Mouse (Mus musculus) myocyte (in vitro differentiated cells): ENCODE measurements around the gene Fbxl14. TPM values are rescaled to one million over a fixed set of nuclear protein-coding genes. Genes with fewer than 3 reads are reported as not detected.

ENCODE experiments used
- H3K27me3 ChIP-seq: one replicate; pipeline ENCODE4 v1.6.1; 2011; ENCODE audit not compliant: control insufficient read depth, insufficient read depth, insufficient read length
- H3K36me3 ChIP-seq: one replicate; pipeline ENCODE4 v1.6.1; 2011; ENCODE audit not compliant: control insufficient read depth, insufficient read depth
- H3K4me2 ChIP-seq: one replicate; pipeline ENCODE4 v1.6.1; 2011; ENCODE audit warnings: low read depth, control low read depth
- H3K4me3 ChIP-seq: one replicate; pipeline ENCODE4 v1.5.1; 2011; ENCODE audit warnings: mild to moderate bottlenecking, control low read depth, moderate library complexity
- H3K79me2 ChIP-seq: one replicate; pipeline ENCODE4 v1.6.1; 2011; ENCODE audit not compliant: control insufficient read depth, insufficient read depth
- H3ac ChIP-seq: one replicate; pipeline ENCODE4 v1.6.1; 2011; ENCODE audit not compliant: control insufficient read depth, insufficient read length
- CEBPB ChIP-seq: IDR thresholded peaks from 2 replicates; pipeline ENCODE4 v1.6.1; 2011; ENCODE audit warnings: mild to moderate bottlenecking, moderate library complexity; ENCODE audit not compliant: poor library complexity, insufficient read depth, severe bottlenecking
- E2F4 ChIP-seq: IDR thresholded peaks from one replicate; pipeline ENCODE4 v1.6.1; 2011; ENCODE audit warnings: mild to moderate bottlenecking, control low read depth, moderate library complexity; ENCODE audit not compliant: insufficient read depth
- MAX ChIP-seq: IDR thresholded peaks from one replicate; pipeline ENCODE4 v1.6.1; 2011; ENCODE audit warnings: low read depth, mild to moderate bottlenecking, control low read depth
- MYOD1 ChIP-seq, 3 experiments: IDR thresholded peaks; one replicate each; pipeline ENCODE4 v1.6.1; 2011; ENCODE audit warnings: control low read depth in 2 of 3, low read depth in 2 of 3, mild to moderate bottlenecking in 2 of 3, moderate library complexity in 1 of 3; ENCODE audit not compliant: insufficient read length in 2 of 3, control insufficient read depth in 1 of 3
- MYOG ChIP-seq, 3 experiments: IDR thresholded peaks; one replicate each; pipeline ENCODE4 v1.6.1; 2011; ENCODE audit warnings: control low read depth in 2 of 3, low read depth in 2 of 3, mild to moderate bottlenecking in 2 of 3; ENCODE audit not compliant: insufficient read length in 2 of 3, control insufficient read depth in 1 of 3, insufficient read depth in 1 of 3
- POLR2A ChIP-seq: IDR thresholded peaks from one replicate; pipeline ENCODE4 v1.6.1; 2011; ENCODE audit warnings: low read depth, mild to moderate bottlenecking, control low read depth, moderate library complexity; ENCODE audit not compliant: insufficient read length
- POLR2AphosphoS2 ChIP-seq: IDR thresholded peaks from one replicate; pipeline ENCODE4 v1.6.1; 2011; ENCODE audit warnings: low read depth, control low read depth; ENCODE audit not compliant: insufficient read length
- REST ChIP-seq: IDR thresholded peaks from one replicate; pipeline ENCODE4 v1.6.1; 2011; ENCODE audit warnings: mild to moderate bottlenecking, control low read depth, moderate library complexity; ENCODE audit not compliant: insufficient read depth, insufficient read length
- SRF ChIP-seq: IDR thresholded peaks from one replicate; pipeline ENCODE4 v1.6.1; 2011; ENCODE audit warnings: low read depth; ENCODE audit not compliant: control insufficient read depth, insufficient read length
- TCF12 ChIP-seq: IDR thresholded peaks from one replicate; pipeline ENCODE4 v1.6.1; 2011; ENCODE audit warnings: mild to moderate bottlenecking, control low read depth; ENCODE audit not compliant: poor library complexity, insufficient read depth, severe bottlenecking
- TCF3 ChIP-seq: IDR thresholded peaks from one replicate; pipeline ENCODE4 v1.6.1; 2011; ENCODE audit warnings: low read depth, control low read depth; ENCODE audit not compliant: insufficient read length
- USF1 ChIP-seq: IDR thresholded peaks from one replicate; pipeline ENCODE4 v1.6.1; 2011; ENCODE audit warnings: low read depth, mild to moderate bottlenecking, control low read depth, moderate library complexity
- polyA plus RNA-seq: library from polyadenylated mRNA; unstranded; fragments of >200 nt; fragmentation: generic; extraction: Trizol; gene quantifications from one replicate; pipeline ENCODE4 v1.2.1, GENCODE M21; 2012; ENCODE audit warnings: missing spikeins

Fbxl14 gene
- polyA plus RNA-seq, 1 experiment: 13.1 TPM

DNA sequence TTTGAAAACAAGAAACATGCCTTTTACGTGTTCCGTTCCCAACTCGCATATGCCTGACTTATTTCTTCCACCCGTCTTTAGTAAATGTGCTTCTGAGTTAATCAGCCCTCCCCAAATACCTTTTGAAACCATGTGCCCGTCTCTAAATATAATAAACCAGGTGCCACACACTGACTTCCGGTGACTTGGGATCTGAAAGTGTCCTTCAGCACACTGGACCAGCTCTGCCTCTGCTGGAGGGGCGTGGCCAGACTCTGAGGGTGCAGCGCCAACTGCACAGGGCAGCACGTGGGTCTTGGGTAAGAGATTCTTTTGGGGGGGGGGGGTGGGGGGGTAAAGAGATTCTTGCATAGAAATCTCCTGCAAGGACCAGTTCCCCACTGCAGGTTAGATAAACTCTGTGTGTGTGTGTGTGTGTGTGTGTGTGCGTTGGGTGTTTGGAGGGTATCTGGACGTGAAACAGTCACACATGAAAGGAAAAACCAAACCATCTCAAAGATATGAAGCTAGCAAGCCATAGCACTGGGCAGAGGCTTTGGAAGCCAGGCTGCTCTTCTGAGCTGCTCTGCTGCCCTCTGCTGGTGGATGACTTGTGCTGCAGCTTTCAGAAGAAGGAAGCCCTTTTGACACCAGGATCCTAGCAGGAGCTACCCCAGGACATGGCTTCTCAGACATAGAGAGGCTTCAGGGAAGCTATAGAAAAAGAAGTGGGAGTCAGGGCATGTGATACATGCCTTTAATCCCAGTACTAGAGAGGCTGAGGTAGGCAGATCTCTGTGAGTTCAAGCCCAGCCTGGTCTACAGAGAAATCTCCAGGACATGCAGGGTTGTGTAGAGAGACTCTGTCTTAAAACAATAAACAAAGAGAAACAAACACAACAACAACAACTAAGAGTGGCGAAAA lies 35.5 kb upstream of the Fbxl14 start:
- Histone ChIP-seq H3K4me2 (peak overlapping the region; percentile 19), H3K27me3 (peaks cover 12% of the 10 kb centered on the region), H3ac (no peak overlapping the region), H3K4me3 (no peak overlapping the region), H3K36me3 (no peaks in the 10 kb centered on the region), H3K79me2 (no peaks in the 10 kb centered on the region)
- TF ChIP-seq USF1 (no peak), MAX (no peak), CEBPB (no peak), POLR2AphosphoS2 (no peak), MYOG (IDR thresholded peaks at IDR 0.05; ENCODE audit: control insufficient read depth in 1 of 3, insufficient read depth in 1 of 3, insufficient read length in 2 of 3, low read depth in 2 of 3) (no peak), TCF12 (no peak)

DNA sequence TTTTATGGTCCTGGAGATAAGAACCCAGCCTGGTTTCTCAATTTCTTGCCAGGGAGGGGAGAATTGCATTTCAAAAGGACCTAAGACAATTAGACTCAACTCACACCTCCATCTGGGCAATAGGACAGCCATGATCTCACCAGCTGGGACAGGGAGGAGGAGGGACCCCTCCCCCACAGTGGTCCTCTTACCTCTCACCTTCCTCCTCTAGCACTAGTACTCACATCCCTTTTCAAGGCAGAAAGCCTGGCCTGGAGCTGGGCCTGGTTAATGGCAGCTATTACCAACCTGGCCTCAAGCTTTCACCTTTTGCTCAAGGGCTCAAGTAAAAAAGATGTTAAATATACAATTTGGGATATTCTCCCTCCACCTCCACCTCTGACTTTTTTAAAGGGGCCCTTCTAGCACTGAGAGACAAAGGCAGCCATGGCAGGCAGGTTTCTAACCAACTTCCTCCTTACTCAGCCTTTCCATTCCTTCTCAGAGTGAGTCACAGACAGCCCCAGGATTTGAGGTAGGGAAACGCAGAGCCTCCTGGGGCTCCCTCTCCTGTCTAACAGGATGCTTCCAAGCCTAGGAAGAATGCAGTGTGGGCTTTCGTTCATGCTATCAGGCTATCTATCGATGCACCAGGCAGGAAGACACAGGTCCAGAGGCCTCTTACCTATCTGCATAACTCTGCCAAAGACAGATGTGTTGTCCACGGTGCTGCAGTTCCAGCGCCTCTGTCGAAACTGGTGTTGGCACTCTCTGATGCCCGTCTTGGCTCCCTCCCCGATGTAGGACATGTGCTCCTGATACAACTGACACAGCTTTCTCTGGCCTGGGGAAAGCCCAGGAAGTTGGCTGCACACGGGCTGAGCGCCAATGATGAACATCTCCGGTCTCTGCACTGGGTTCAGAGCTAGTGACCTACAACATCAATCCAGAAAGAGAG lies 33.5 kb upstream of the Fbxl14 start:
- no peak overlapping the region for H3K4me2 ChIP-seq
- TF ChIP-seq MYOG (IDR thresholded peaks at IDR 0.05; ENCODE audit: control insufficient read depth in 1 of 3, insufficient read depth in 1 of 3, insufficient read length in 2 of 3, low read depth in 2 of 3): no peak

DNA sequence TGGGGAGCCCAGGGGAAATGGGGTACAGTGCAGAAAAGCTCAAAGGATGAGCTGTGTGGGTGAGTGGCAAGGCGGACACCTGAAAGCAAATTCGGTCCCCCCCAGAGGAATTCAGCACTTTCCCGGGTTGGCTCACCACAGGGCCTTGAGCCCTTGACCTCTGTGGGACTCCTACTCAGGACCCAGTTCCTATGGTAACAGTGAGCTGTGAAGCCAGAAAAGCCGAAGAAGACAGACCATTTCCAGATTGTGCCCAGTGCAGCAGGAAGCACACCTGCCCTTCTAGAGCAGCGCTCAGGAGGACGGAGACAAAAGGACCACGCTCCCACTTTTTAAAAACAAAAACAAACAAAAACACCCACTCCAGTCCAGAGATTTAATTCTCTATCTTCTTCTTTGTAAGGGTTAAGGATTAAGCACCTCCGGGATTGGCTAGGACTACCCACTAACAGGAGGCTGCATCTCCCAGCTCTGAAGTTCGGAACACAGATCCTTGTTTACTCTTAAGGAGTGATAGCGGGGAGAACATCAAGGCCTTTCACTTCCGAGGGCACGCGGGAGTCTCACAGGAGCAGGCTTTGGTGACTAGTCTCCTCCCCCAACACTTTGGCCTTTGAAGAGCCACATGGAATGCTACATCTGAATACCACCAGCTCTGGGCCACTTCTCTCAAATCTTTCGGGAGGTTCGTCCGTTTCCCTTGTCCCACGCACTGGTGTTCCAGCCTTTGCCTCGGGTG lies 31.0 kb upstream of the Fbxl14 start:
- Histone ChIP-seq H3K4me3 (no peak overlapping the region), H3K36me3 (no peaks in the 10 kb centered on the region), H3K79me2 (no peaks in the 10 kb centered on the region), H3K27me3 (peaks cover 18% of the 10 kb centered on the region), H3K4me2 (peak overlapping the region; percentile 48), H3ac (no peak overlapping the region)
- TF ChIP-seq MYOD1 (IDR thresholded peaks at IDR 0.05; ENCODE audit: control insufficient read depth in 1 of 3, insufficient read length in 2 of 3, low read depth in 2 of 3): no peak

More for the DNA sequence above, 33.5 kb upstream of the Fbxl14 start:
- H3K79me2 ChIP-seq: no peaks in the 10 kb centered on the region
- no peaks in the 10 kb centered on the region for H3K36me3 ChIP-seq
- peaks cover 13% of the 10 kb centered on the region for H3K27me3 ChIP-seq
- H3ac ChIP-seq: no peak overlapping the region
- no peak overlapping the region for H3K4me3 ChIP-seq

DNA sequence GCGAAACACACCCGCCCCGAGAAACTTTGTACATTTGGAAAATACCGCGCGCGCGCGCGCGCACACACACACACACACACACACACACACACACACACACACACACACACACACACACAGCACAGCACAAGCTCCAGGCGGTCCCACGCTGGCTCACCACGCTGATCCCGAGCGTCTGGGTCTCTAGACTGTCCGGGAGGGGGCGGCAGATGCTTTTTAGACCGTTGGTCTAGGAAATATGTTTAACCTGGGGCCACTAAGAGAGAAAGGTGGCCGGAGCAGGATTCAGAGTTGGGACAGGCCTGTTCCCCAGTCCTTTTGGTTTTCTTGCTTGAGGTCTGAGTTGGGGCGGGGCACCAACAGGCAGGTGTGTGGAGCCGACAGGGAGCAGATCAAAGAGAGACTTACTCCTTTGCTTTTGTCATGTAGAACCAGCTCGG lies 30.4 kb upstream of the Fbxl14 start:
- Histone ChIP-seq H3ac (no peak overlapping the region), H3K36me3 (no peaks in the 10 kb centered on the region), H3K79me2 (no peaks in the 10 kb centered on the region), H3K27me3 (peaks cover 18% of the 10 kb centered on the region), H3K4me3 (no peak overlapping the region), H3K4me2 (peak overlapping the region; percentile 48)
- TF ChIP-seq REST: no peak
- TF ChIP-seq E2F4: no peak
- TF ChIP-seq MAX: no peak
- TF ChIP-seq USF1: no peak
- no peak for TF ChIP-seq MYOD1 (IDR thresholded peaks at IDR 0.05; ENCODE audit: control insufficient read depth in 1 of 3, insufficient read length in 2 of 3, low read depth in 2 of 3)
- TF ChIP-seq TCF3: no peak
- TF ChIP-seq POLR2A: no peak
- TF ChIP-seq SRF: no peak
